ENCODE assay signal across 9 mouse cellular contexts in genomic region chr17:12416250-12416895, GRCm38 (mm10). TPM values are rescaled to one million over a fixed set of nuclear protein-coding genes. Genes with fewer than 3 reads are reported as not detected.
DNase-seq lines count a peak whose midpoint lies in the region; ATAC-seq and TF ChIP-seq lines count a peak whose summit lies in the region.
"Had no signal": no experiment of that assay in that cellular context is flagged by ENCODE, and none has a peak within 500 bp of the region (broad histone marks: within the 10 kb centered on the region; RNA-seq: fewer than 3 reads in every experiment).

No protein-coding gene starts in this region.

- DNase-seq in MN1 (ENCODE audit: low spot score), result peak; percentile 76
- DNase-seq in cerebellum, adult 2 months, result peak; percentile 60 to 75
- DNase-seq in forebrain, postnatal 0 days, result peak; percentile 84
- DNase-seq in layer of hippocampus, postnatal 25 days (ENCODE audit: extremely low spot score in 1 of 2, low spot score in 1 of 2), result peak; percentile 78 to 95
- peak; percentile 91 for DNase-seq in lung, postnatal 36 days
- peak; percentile 74 for DNase-seq in right cerebral cortex, adult 18-20 months
- peak; percentile 49 for DNase-seq in urinary bladder, postnatal 10 days (ENCODE audit: low spot score)

- H3K4me3 ChIP-seq in cerebellum, adult 2 months (replicated peaks; ENCODE audit: insufficient read depth, low read depth, low read length), result no peak overlapping the region
- H3K4me3 ChIP-seq in forebrain, postnatal 0 days (ENCODE audit: low read depth, low read length), result no peak overlapping the region
- no peak overlapping the region for H3K4me3 ChIP-seq in hindbrain, embryonic 15.5 days
- H3K4me3 ChIP-seq: megakaryocyte, embryonic 14.5 days had no signal

- H3K27me3 ChIP-seq in cerebellum, adult 2 months (ENCODE audit: control insufficient read depth, insufficient read depth, low read length), result no peaks in the 10 kb centered on the region
- H3K27me3 ChIP-seq in forebrain, postnatal 0 days (ENCODE audit: insufficient read depth, low read length), result no peaks in the 10 kb centered on the region
- H3K27me3 ChIP-seq in hindbrain, embryonic 15.5 days, result no peaks in the 10 kb centered on the region

- H3K4me1 ChIP-seq in cerebellum, adult 2 months (ENCODE audit: control insufficient read depth, insufficient read depth, low read length), result no peaks in the 10 kb centered on the region
- no peaks in the 10 kb centered on the region for H3K4me1 ChIP-seq in forebrain, postnatal 0 days (ENCODE audit: insufficient read depth)
- no peaks in the 10 kb centered on the region for H3K4me1 ChIP-seq in hindbrain, embryonic 15.5 days (replicated peaks)

- H3K4me2 ChIP-seq in forebrain, postnatal 0 days (ENCODE audit: low read depth), result no peak overlapping the region
- H3K4me2 ChIP-seq in hindbrain, embryonic 15.5 days, result no peak overlapping the region

- WGBS in cerebellum, adult 2 months, result 32% methylated on average over 6 of the region's 6 CpGs
- WGBS in forebrain, postnatal 0 days, result 32% methylated on average over 6 of the region's 6 CpGs
- WGBS in hindbrain, embryonic 15.5 days, result 45% methylated on average over 6 of the region's 6 CpGs

- H3K9me3 ChIP-seq in forebrain, postnatal 0 days (ENCODE audit: low read length), result no peaks in the 10 kb centered on the region
- no peaks in the 10 kb centered on the region for H3K9me3 ChIP-seq in hindbrain, embryonic 15.5 days
- H3K9me3 ChIP-seq: megakaryocyte, embryonic 14.5 days had no signal

- H3K27ac ChIP-seq in cerebellum, adult 2 months (ENCODE audit: insufficient read depth, low read length), result no peak overlapping the region
- H3K27ac ChIP-seq in forebrain, postnatal 0 days (ENCODE audit: low read depth, low read length), result no peak overlapping the region
- no peak overlapping the region for H3K27ac ChIP-seq in hindbrain, embryonic 15.5 days (replicated peaks)

- TF ChIP-seq POLR2A in cerebellum, adult 2 months (IDR thresholded peaks at IDR 0.05; ENCODE audit: borderline replicate concordance, insufficient read depth, low read length), result no peak

- TF ChIP-seq CTCF in cerebellum, adult 2 months (IDR thresholded peaks at IDR 0.05; ENCODE audit: borderline replicate concordance, insufficient read depth, low read depth, low read length), result peak; percentile 87
- TF ChIP-seq CTCF in forebrain, postnatal 0 days (IDR thresholded peaks at IDR 0.05; ENCODE audit: low read depth), result peak; percentile 89

- no peaks in the 10 kb centered on the region for H3K36me3 ChIP-seq in forebrain, postnatal 0 days (ENCODE audit: insufficient read depth)
- H3K36me3 ChIP-seq in hindbrain, embryonic 15.5 days, result no peaks in the 10 kb centered on the region

- ATAC-seq in forebrain, postnatal 0 days, result peak; percentile 80
- peak; percentile 67; the same call in 1 of the 2 replicates for ATAC-seq in hindbrain, embryonic 15.5 days (ENCODE audit: low FRiP score, low read depth)

- no peak overlapping the region for H3K9ac ChIP-seq in forebrain, postnatal 0 days
- no peak overlapping the region for H3K9ac ChIP-seq in hindbrain, embryonic 15.5 days

RNA-seq across cellular contexts. Expression of gene Plg, which starts 38.0 kb away (rescaled TPM):
- polyA plus RNA-seq in cerebellum, adult 2 months (2012; rRNA removed), result 0.24 and 0.46 TPM in 2 replicates
- not detected in 2 replicates for total RNA-seq in forebrain, postnatal 0 days (2014; rRNA removed)
- polyA plus RNA-seq in forebrain, postnatal 0 days (2015; fragmentation: Nextera tagmentation; extraction: Ambion mirVana), result 0.19 TPM in 1 of 2 replicates, not detected in the other
- polyA plus RNA-seq in hindbrain, embryonic 15.5 days (2015; fragmentation: Nextera tagmentation; extraction: Ambion mirVana), result 0.12 TPM in 1 of 2 replicates, not detected in the other
- total RNA-seq in layer of hippocampus, postnatal 25 days (2021), result not detected
